Mouse (Mus musculus) liver, embryonic 16.5 days (tissue): ENCODE data around the gene Bsg. TPM values are rescaled to one million over a fixed set of nuclear protein-coding genes. Genes with fewer than 3 reads are reported as not detected.

Source experiments
- ATAC-seq: fragments of 200-750 bp; cut with Nextera tagmentation; 2 replicates; pipeline ENCODE4 v1.8.0; 2017; ENCODE audit warnings: low read depth, mild to moderate bottlenecking, moderate number of reproducible peaks, moderate library complexity
- H3K27ac ChIP-seq: fragments of 300-500 bp; sonication (generic); 2 replicates; pipeline ENCODE4 v1.5.1; 2014; ENCODE audit warnings: mild to moderate bottlenecking, low read length
- H3K27me3 ChIP-seq: fragments of 300-500 bp; sonication (generic); 2 replicates; pipeline ENCODE4 v1.6.1; 2014; ENCODE audit warnings: low read depth, low read length, mixed read lengths; ENCODE audit not compliant: control insufficient read depth, insufficient read depth
- H3K36me3 ChIP-seq: fragments of 300-500 bp; sonication (generic); 2 replicates; pipeline ENCODE4 v1.6.1; 2014; ENCODE audit warnings: mild to moderate bottlenecking; ENCODE audit not compliant: control insufficient read depth, insufficient read depth
- H3K4me1 ChIP-seq: fragments of 300-500 bp; sonication (generic); 2 replicates; pipeline ENCODE4 v1.6.1; 2014; ENCODE audit warnings: low read depth, low read length, mixed read lengths; ENCODE audit not compliant: control insufficient read depth
- H3K4me2 ChIP-seq: fragments of 300-500 bp; sonication (generic); 2 replicates; pipeline ENCODE4 v1.6.1; 2014; ENCODE audit warnings: low read depth, low read length, mixed read lengths
- H3K4me3 ChIP-seq: fragments of 300-500 bp; sonication (generic); 2 replicates; pipeline ENCODE4 v1.5.1; 2014; ENCODE audit warnings: low read depth, mild to moderate bottlenecking, low read length
- H3K9ac ChIP-seq: fragments of 300-500 bp; sonication (generic); 2 replicates; pipeline ENCODE4 v1.6.1; 2014; ENCODE audit warnings: low read depth, low read length
- H3K9me3 ChIP-seq: fragments of 300-500 bp; sonication (generic); replicated peaks from 2 replicates; pipeline ENCODE4 v1.6.1; 2016; ENCODE audit warnings: low read length; ENCODE audit not compliant: control insufficient read depth
- whole genome bisulfite sequencing: fragments of 180-500 bp; shearing (Covaris S2); extraction: QIAGEN DNeasy Blood & Tissue Kit; methylation state at CpG from one replicate; pipeline ENCODE4 v1.1.7; 2014; ENCODE audit not compliant: insufficient replicate concordance; 5-methylcytosine and 5-hydroxymethylcytosine counted together
- polyA plus RNA-seq: library from polyadenylated mRNA; unstranded; fragments of >200 nt; fragmentation: Nextera tagmentation; extraction: Ambion mirVana; gene quantifications from 2 replicates; pipeline ENCODE4 v1.2.1, GENCODE M21; 2015

Bsg gene
- polyA plus RNA-seq, 1 experiment from 2014 or later, result 947 TPM

DNA sequence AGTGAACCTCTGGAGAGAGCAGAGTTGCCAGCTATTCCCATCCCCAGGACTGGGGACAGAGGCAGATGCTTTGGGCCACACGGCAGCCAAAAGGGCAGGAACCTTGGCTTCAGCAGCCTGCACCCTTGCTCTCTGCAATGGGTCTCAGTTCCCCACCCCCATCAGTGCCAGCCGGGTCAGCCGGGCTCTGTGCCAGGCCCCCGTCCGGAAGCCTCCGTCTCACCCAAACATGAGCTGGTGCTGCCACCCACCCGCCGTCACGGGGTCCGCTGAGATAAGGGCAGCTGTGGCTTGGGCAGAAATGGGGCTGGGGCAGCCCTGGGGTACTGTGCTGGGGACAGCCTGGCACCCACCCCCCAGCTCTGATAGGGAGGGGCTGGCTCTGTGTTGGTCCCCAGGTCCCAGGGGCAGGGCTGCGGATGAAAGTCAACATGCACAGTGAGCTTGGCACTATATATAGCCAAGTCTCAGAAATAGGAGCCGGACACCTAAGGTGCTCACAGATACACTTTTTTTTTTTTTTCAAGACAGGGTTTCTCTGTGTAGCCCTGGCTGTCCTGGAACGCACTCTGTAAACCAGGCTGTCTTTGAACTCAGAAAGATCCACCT lies 25.2 kb downstream of the Bsg start:
- Histone ChIP-seq H3K4me1 (no peaks in the 10 kb centered on the region), H3K36me3 (no peaks in the 10 kb centered on the region; the same call in 1 of the 2 replicates), H3K9ac (no peak overlapping the region), H3K4me3 (no peak overlapping the region), H3K9me3 (no peaks in the 10 kb centered on the region), H3K27me3 (no peaks in the 10 kb centered on the region), H3K4me2 (no peak overlapping the region), H3K27ac (no peak overlapping the region)
- 69% methylated on average over 13 of the region's 13 CpGs for WGBS
- ATAC-seq, result no peak

DNA sequence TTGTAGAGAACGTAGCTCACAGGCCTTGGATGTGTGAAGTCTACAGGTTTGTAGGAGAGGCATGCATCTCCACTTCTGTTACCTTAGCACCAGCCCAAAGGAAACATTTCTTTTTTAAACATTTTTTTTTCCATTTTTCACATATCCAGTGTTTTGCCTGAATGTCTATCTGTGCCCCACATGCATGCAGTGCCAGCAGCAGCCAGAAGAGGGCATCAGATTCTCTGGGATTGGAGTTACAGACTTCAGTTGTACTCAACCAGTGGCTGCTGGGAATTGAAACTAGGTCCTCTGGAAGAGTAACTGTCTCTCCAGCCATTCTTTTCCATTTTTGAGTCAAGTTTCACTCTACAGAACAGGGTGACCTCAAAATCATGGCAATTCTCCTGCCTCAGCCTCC lies 28.2 kb downstream of the Bsg start:
- no peak for ATAC-seq
- H3K4me3 ChIP-seq, result no peak overlapping the region
- H3K4me2 ChIP-seq, result no peak overlapping the region
- no peaks in the 10 kb centered on the region for H3K9me3 ChIP-seq
- no peaks in the 10 kb centered on the region for H3K27me3 ChIP-seq
- H3K36me3 ChIP-seq, result peaks cover 17% of the 10 kb centered on the region
- WGBS, result 81% methylated on average over 1 of the region's 1 CpGs
- H3K27ac ChIP-seq, result no peak overlapping the region
- H3K4me1 ChIP-seq, result no peaks in the 10 kb centered on the region
- H3K9ac ChIP-seq, result no peak overlapping the region

DNA sequence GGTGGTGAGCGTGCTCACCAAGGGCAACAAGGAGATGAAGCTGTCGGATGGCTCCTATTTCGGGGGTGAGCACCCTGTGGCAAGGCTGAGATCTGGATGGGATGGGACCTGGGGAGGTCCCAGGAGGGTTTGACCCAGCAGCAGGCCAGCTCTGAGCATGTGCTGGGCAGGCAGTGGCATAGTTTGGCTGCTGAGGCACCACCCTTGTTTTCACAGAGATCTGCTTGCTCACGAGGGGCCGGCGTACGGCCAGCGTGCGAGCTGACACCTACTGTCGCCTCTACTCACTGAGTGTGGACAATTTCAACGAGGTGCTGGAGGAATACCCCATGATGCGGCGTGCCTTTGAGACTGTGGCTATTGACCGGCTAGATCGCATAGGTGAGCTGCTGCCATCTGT lies 29.6 kb downstream of the Bsg start:
- 90% methylated on average over 15 of the region's 15 CpGs for WGBS

DNA sequence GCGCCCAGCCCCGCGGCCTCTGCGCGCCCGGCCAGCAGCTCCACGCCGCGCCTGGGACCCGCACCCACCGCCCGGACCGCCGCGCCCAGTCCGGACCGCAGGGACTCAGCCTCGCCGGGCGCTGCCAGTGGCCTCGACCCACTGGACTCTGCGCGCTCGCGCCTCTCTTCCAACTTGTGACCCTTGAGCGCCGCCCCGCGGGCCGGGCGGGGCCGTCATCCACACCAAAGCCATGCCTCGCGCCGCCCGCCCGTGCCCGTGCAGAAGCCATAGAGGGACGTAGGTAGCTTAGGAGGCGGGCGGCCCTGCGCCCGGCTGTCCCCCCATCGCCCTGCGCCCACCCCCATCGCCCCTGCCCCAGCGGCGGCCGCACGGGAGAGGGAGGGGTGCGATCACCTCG lies 31.1 kb downstream of the Bsg start:
- Histone ChIP-seq H3K9ac (no peak overlapping the region), H3K27me3 (no peaks in the 10 kb centered on the region), H3K4me1 (no peaks in the 10 kb centered on the region), H3K27ac (no peak overlapping the region), H3K9me3 (no peaks in the 10 kb centered on the region), H3K4me3 (no peak overlapping the region), H3K4me2 (no peak overlapping the region), H3K36me3 (peaks cover 41% of the 10 kb centered on the region)
- WGBS, result 62% methylated on average over 48 of the region's 52 CpGs
- ATAC-seq, result no peak

More for the DNA sequence above, 29.6 kb downstream of the Bsg start:
- no peak for ATAC-seq
- Histone ChIP-seq H3K9ac (no peak overlapping the region), H3K4me1 (no peaks in the 10 kb centered on the region), H3K4me3 (no peak overlapping the region), H3K27me3 (no peaks in the 10 kb centered on the region), H3K27ac (no peak overlapping the region), H3K4me2 (no peak overlapping the region), H3K9me3 (no peaks in the 10 kb centered on the region), H3K36me3 (peaks cover 26% of the 10 kb centered on the region)

DNA sequence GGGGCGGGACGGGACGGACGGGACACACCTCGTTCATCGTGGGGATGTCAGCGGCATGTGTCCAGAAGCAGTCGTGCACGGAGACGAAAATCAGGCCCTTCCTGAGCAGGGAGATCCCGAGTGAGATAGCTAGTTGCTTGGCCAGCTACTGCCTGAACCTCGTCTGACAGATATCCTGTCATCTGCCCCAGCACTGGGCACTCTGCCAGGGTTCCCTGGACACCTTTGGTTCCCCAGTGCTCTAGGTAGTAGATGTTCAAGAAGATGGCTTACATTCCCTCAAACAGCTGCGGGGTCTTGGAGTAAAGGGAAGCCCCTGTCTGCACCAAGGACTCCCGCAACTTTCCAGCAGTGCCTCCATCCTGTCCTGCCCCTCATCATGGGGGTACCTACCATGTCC lies 32.4 kb downstream of the Bsg start:
- H3K4me3 ChIP-seq, result no peak overlapping the region
- H3K4me2 ChIP-seq, result no peak overlapping the region
- 82% methylated on average over 14 of the region's 14 CpGs for WGBS
- H3K9me3 ChIP-seq, result no peaks in the 10 kb centered on the region
- no peaks in the 10 kb centered on the region for H3K27me3 ChIP-seq
- H3K4me1 ChIP-seq, result no peaks in the 10 kb centered on the region
- no peak overlapping the region for H3K27ac ChIP-seq
- no peak for ATAC-seq
- H3K9ac ChIP-seq, result no peak overlapping the region
- H3K36me3 ChIP-seq, result peaks cover 48% of the 10 kb centered on the region

DNA sequence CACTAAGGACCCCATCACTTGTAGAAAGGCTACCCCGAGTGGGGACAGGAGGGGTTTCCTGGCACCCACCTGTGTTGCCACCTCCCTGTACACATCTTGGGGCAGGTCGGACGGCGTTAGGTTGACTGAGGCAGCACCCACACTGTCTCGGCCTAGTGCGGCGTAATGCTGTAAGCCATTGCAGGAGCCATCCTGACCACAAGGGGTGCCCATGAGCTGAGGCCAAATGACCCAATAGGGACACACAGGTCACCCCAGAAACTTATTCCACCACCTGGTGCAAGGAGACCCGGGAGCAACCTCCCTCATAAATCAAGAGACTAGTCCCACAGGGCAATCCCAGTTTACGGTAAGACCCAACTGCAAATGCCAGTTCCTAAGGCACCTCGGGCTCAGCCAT lies 34.0 kb downstream of the Bsg start:
- Histone ChIP-seq H3K4me3 (no peak overlapping the region), H3K4me2 (no peak overlapping the region), H3K4me1 (no peaks in the 10 kb centered on the region), H3K27me3 (no peaks in the 10 kb centered on the region), H3K36me3 (peaks cover 51% of the 10 kb centered on the region), H3K9ac (no peak overlapping the region), H3K9me3 (no peaks in the 10 kb centered on the region), H3K27ac (no peak overlapping the region)
- 83% methylated on average over 10 of the region's 10 CpGs for WGBS
- no peak for ATAC-seq

DNA sequence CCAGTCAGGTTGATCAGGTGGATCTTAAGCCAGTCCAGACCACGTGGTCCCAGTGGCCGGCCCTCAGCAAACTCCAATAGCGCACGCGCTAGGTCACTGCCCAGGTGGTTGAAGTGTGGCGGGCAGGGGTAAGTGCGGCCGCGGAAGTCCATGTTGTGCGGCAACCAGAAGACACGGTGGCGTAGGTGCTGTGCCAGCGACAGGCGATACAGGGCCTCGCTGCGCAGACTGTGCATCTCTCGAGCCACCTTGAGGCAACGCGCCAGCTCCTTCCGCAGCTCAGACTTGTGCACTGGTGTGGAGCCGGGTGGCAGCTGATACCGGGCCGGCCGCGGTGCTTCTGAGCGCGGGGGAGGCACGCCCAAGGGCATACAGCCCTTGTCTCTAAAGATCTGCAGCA lies 34.9 kb downstream of the Bsg start:
- Histone ChIP-seq H3K27me3 (no peaks in the 10 kb centered on the region), H3K4me2 (no peak overlapping the region), H3K9ac (no peak overlapping the region), H3K27ac (no peak overlapping the region), H3K9me3 (no peaks in the 10 kb centered on the region), H3K4me3 (no peak overlapping the region), H3K4me1 (no peaks in the 10 kb centered on the region), H3K36me3 (peaks cover 53% of the 10 kb centered on the region)
- ATAC-seq, result no peak
- 89% methylated on average over 28 of the region's 28 CpGs for WGBS

DNA sequence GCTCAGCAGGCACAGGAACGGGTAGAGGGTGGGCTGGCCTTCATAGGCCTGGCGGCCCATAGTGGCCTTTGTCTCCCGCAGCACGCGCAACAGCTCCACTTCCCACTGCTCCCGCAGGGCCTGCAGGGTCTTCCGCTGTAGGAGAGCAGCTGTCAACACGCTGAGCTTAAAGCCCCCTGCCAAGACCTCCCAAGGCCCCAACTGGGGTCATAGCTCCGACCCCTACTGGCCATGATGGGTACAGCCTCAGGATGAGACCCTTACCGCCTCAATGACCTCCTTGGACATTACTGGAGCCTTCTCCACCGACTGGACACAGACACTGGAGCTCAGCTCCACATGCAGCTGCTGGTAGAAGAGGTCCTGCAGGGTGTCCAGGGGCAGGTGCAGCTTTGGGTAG lies 36.6 kb downstream of the Bsg start:
- Histone ChIP-seq H3K4me1 (peaks cover 8% of the 10 kb centered on the region), H3K9ac (no peak overlapping the region), H3K4me2 (no peak overlapping the region), H3K4me3 (no peak overlapping the region), H3K27ac (no peak overlapping the region), H3K36me3 (peaks cover 51% of the 10 kb centered on the region), H3K9me3 (no peaks in the 10 kb centered on the region), H3K27me3 (no peaks in the 10 kb centered on the region)
- WGBS, result 78% methylated on average over 11 of the region's 11 CpGs
- ATAC-seq, result no peak

DNA sequence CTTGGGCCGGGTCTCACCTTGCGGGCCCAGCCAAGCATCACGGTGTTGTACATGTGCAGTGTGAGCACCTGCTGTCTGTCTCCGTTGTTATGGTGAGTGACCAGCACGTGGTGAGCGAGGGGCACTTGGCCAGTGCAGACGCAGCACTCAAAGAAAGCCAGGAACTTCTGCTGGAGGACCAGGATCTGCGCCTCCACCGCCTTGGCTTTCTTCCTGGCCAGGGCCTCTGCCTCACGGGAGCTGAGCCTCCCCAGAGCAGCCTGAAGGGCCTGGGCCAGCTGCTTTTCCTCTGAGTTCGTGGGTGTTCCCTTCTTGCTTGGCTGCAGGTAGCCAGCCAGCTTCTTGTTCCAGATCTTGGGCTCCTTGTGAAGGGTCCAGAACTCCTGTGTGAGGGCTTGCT lies 38.9 kb downstream of the Bsg start:
- H3K4me2 ChIP-seq, result no peak overlapping the region
- peaks cover 16% of the 10 kb centered on the region for H3K4me1 ChIP-seq
- peaks cover 29% of the 10 kb centered on the region for H3K36me3 ChIP-seq
- no peaks in the 10 kb centered on the region for H3K9me3 ChIP-seq
- H3K4me3 ChIP-seq, result no peak overlapping the region
- H3K27ac ChIP-seq, result no peak overlapping the region
- 82% methylated on average over 11 of the region's 11 CpGs for WGBS
- no peak for ATAC-seq
- no peak overlapping the region for H3K9ac ChIP-seq
- H3K27me3 ChIP-seq, result no peaks in the 10 kb centered on the region
